Mouse (Mus musculus): ENCODE data around the gene Tmc3.

The Tmc3 gene

GRCm38 (mm10) chr7:83584639-83585471 is at the start of gene Tmc3:
TSS of gene Tmc3 (plus strand) at chr7:83584927.
- peak; percentile 98 for DNase-seq

DNA sequence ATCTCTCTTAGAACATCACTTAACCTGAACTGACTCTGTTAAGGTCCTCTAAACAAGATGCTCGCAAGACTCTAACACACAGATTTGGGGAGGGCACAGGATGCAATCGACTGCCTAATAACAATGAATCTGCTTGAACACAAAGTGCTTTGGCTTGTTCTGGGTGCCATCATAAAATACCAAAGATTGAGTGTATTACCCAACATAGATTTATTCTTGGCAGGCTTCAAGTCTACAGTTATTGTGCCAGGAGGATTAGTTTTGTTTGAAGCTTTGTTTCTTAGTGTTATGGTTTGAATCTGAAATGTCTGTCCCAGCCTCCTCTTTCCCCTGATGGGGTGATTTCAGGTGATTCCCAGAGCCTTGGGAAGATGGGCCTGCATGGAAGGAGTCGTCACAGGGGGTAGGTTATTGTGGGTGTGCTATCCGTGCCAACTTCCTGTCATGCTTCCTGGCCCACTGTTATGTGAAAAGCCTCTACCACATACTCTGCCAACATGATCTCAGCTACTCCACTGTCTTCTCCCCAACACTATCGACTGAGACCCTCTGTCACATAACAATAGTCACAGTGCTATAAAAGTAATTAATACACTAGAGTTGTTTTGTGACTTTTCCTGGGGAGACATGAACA is 43.1 kb upstream of the Tmc3 start:
- DNase-seq = peak; percentile 63

DNA sequence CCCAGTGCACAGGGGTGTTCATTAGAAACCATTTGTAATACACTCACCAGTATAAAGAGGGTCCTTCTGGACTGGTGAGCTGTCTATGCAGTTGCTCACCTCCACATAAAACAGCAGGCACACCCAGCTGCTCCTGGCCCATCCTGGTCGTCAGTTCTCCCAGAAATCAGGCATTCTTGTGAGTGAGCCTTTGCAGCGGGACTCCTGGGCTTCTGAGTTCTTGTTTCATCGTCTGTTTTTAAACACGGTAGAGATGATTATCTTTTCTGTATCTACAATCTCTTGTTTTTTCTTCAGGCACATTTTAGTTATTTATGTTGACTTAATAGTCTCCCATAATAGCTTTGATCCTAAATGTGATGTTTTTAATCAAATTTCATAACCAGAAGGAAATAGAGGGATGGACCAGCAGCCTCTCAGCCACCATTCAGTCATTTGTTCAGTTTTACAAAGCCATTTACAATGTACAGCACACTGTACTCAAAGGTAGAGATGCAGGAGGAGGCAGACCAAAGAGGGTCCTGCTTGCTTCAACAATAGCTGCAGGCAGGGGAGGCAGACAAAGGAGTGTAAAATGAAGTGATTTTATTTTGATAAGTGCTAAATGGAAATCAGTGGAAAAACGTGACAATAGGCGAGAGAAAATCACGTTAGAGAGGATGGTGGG is 35.9 kb upstream of the Tmc3 start:
- peak; percentile 61 for DNase-seq

DNA sequence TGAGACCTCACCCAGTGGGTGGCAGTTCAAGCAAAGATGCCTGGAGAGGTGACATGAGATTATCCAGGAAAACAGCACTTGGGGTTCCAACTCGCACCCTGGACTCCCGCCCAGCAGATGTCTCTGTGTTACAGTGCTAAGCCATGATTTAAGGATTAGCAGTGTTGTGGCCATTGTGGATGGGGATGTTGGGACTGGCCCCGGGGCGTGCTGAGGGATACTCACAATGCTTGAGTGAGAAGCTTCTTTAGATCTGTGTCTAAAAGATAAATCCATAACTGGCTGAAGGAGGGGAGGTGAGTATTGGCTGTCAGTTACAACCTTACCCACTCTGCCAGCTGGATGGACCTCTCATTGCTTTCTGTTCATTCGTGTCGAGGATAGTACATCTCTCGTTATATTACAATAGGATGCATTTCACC is 35.4 kb upstream of the Tmc3 start:
- DNase-seq = no peak

- DNase-seq = peak; percentile 56
Observed at GRCm38 (mm10) chr7:83549951-83550407, 34.7 kb upstream of the Tmc3 start.

- no peak for DNase-seq
Observed at GRCm38 (mm10) chr7:83554477-83554876, 30.2 kb upstream of the Tmc3 start.

DNA sequence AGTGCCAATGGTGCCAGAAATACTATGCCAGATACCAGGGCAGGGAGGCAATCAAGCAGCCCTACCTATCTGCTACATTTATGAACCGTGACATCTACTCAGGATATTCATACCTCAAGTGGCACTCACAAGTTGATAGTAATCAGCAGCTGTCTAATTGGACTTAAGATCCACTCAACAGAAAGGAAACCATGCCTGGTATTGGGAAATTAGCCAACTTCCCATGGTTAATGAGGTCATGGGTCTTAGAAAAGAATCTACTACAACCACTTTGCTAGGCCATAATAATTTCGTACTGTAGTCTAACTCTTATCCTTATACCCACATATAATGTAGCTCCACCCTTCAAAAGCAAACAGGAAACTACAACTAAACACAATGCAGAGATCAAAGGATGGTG is 28.2 kb upstream of the Tmc3 start:
- no peak for DNase-seq

- DNase-seq = peak; percentile 76
Observed at GRCm38 (mm10) chr7:83558741-83559280, 25.9 kb upstream of the Tmc3 start.

DNA sequence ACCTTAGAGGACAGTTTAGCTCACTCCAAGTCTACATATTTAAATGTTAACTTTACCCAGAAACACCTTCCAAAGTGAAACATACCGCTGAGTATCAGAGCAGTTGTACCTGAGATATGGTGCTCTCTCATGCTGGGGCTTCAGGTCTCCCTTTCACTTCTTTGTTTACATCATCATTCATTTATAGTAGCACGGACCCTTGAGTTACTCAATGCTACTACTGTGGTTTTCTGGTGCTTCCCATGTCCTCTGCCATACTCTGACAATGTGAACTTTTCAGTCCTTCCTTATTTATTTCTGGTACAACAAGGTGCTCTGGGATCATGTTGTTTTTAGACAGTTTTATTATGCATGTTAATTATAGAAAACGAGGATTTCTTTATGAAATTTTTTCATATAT is 25.2 kb upstream of the Tmc3 start:
- peak; percentile 22 for DNase-seq

DNA sequence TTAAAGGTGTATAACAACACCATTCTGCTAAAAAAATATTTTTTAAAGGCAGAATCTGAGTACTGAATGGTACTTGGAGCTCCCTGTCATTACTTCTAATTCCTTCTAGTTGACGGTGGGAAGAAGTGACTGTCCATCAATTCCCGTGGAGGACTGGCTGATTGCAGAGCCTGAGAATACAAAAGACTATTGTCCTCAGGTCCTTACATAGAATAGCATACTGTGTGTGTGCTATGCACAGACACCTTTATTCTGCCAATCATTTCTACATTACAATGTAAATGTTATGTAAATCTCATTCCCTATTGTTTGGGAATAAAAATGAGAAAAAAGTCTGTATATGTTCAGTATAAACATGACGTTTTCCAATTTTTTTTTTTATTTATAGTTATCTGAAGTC is 22.9 kb upstream of the Tmc3 start:
- DNase-seq = no peak

DNA sequence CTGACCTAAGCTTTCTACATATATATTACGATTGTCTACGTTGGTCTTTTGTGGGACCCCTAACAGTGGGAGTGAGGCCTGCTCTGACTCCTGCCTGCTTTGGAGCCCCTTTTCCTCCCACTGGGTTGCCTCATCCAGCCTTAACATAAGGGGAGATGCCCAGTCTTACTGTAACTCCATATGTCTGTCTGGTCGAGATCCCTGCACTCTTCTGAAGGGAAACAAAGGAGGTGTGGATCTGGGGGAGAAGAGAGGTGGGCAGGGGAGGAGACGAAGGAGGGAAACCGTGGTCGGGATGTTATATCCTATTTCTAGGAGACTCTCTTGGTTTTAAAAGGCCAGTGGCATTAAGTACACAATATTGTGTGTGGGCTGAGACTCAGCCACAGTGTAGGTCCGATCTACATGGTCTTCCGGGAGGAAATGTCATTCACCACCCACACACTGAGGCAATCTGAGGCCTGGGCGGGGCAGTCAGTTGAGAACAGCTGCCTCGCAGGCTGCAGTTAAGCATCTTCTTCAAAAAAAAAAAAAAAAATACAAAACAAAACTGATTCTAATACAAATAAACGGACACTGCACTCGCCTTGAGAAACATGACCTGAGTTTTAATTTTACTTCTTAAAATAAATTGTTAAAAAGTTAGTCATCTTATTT is 20.0 kb upstream of the Tmc3 start:
- peak; percentile 96 for DNase-seq

DNA sequence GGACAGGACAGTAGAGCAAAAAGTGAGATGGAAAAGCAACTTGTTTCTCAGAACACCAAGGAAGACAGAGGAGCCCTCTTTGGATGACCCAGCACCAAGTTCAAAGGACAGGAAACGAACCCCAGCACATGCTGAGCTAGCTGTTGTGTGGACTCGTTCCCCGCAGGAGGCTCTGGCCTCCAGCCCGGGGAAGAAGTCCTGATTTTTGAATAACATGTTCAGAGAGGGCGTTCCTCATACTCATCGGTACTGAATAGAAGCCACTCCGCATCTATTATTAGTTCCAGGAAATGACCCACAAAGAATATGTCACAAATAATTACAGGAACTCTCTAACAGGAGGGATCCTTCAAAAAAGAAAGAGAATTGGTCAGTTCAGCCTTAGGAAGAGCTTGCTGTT is 18.8 kb upstream of the Tmc3 start:
- peak; percentile 96 for DNase-seq

DNA sequence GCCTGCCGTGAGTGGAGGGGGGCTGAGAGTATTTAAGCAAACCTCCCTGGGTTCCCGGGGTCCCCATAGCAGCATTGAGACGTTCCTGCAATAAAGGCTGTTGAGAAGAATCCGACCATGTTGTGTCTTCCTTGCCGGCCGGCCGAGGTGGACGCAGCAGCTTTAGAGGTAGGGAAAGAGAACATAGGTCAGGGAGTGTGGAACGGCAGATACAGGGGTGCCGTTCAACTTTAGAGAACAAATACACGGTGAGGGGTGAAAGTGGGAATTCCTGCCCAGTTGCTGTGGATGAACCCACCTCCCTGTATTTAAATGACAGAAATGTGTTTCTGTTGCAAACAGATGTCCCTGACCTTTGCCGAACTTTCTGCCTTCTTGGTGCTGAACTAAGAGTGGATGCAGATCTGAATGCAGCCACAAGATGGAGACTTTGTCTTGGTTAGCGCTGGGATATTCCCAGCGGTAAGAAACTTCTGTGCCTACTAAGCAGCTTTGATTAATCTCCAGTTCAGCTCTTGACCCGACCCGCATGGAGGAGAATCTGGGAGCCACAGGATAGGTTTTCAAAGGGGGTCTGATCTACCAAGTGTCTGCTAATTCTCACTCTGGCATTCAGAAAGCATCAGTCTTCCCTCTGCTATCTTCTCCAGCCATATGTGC is 16.8 kb upstream of the Tmc3 start:
- DNase-seq = peak; percentile 86

- DNase-seq = peak; percentile 65
Observed at GRCm38 (mm10) chr7:83568815-83569214, 15.9 kb upstream of the Tmc3 start.

GRCm38 (mm10) chr7:83569436-83569835 is 15.3 kb upstream of the Tmc3 start:
- DNase-seq = peak; percentile 66

GRCm38 (mm10) chr7:83571077-83571476 is 13.7 kb upstream of the Tmc3 start:
- DNase-seq = no peak

DNA sequence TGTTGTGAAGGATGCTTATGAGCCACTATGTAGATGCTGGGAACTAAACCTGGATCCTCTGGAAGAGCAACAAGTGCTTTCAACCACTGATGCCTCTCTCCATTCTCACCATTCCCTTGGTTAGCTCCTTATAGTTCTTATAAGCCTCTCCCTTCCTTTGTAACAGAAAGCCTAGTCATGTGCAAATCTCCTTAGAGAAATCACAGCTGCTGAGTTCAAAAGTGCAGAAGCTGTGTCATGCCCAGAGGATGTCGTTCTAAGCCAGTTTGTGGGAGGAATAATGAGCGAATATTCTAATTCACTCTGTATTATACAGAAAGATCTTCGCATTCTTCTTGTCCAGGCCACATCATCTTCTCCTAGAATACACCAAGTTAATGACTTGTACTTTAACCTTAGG is 12.8 kb upstream of the Tmc3 start:
- DNase-seq = peak; percentile 78

GRCm38 (mm10) chr7:83572451-83572850 is 12.3 kb upstream of the Tmc3 start:
- DNase-seq = peak; percentile 83

DNA sequence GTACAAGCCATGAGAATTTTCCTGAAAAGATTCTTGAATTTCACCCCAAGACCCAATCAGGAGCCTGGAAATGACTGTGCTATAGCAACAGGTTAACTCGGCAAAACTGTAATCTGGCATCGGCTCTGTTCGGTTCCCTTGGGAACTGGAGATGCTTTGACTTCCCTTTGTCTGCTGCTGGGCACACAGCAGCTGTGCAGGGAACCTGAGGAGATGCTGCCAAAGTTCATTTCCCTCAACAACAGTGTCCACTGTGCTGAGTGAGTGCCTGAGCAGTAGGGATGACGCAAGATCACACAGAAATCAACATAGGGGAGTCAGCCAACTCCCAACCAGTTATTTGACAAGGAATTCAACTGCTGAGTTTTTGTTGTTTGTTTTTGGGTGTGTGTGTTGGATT is 3.8 kb upstream of the Tmc3 start:
- peak; percentile 91 for DNase-seq

GRCm38 (mm10) chr7:83594056-83594455 is 9.3 kb downstream of the Tmc3 start:
- peak; percentile 59 for DNase-seq

- DNase-seq = peak; percentile 68
Observed at GRCm38 (mm10) chr7:83597063-83597462, 12.3 kb downstream of the Tmc3 start.

Data from heart, adult 11 months (tissue).